Mouse (Mus musculus): ENCODE measurements at regions not wholly inside any gene's neighbourhood (a gene's known extent, or its start where the extent isn't known, plus 50 kb on each side); places are given as distances from the start of the nearest gene placed in this dataset.

- peak in 1 of 3 experiments; percentile 12; a peak in 1 of 6 replicates for TF ChIP-seq CTCF (IDR thresholded peaks at IDR 0.05 in 2 of 3, conservative IDR thresholded peaks at IDR 0.05 in 1 of 3; ENCODE audit: control insufficient read depth in 1 of 3, insufficient read depth in 1 of 3, low read depth in 2 of 3, low read length in 3 of 3, poor library complexity in 1 of 3, severe bottlenecking in 1 of 3)
- TF ChIP-seq ETS1 (IDR thresholded peaks at IDR 0.05; ENCODE audit: low read depth, low read length) = no peak
- no peak overlapping the region for H3K9ac ChIP-seq (ENCODE audit: control insufficient read depth, low read depth, low read length, poor library complexity, severe bottlenecking)
- no peaks in the 10 kb centered on the region for H3K4me1 ChIP-seq (ENCODE audit: control insufficient read depth in 1 of 2, insufficient read depth in 2 of 2, low read length in 2 of 2)
- peak; percentile 1 for DNase-seq (ENCODE audit: low read depth, low spot score)
- no peaks in the 10 kb centered on the region; a peak in 1 of 4 replicates for H3K27me3 ChIP-seq (ENCODE audit: control insufficient read depth in 1 of 2, insufficient read depth in 2 of 2, low read length in 2 of 2)
- no peak overlapping the region for H3K4me3 ChIP-seq (ENCODE audit: control insufficient read depth in 1 of 2, insufficient read depth in 1 of 2, low read depth in 2 of 2, low read length in 2 of 2)
- no peaks in the 10 kb centered on the region for H3K36me3 ChIP-seq (ENCODE audit: control insufficient read depth in 1 of 2, insufficient read depth in 2 of 2, low read length in 2 of 2)
- no peaks in the 10 kb centered on the region for H3K79me2 ChIP-seq (ENCODE audit: control insufficient read depth, insufficient read depth, low read length, poor library complexity)
- H3K27ac ChIP-seq (ENCODE audit: control insufficient read depth, low read depth, low read length) = no peak overlapping the region
- H3K9me3 ChIP-seq (replicated peaks; ENCODE audit: insufficient read depth, low read length) = no peaks in the 10 kb centered on the region
Measured at GRCm38 (mm10) chr8:18442212-18442611, 535.8 kb downstream of the Defb40 start.

- TF ChIP-seq ZC3H11A (IDR thresholded peaks at IDR 0.05; ENCODE audit: low read depth, low read length) (no peak), KAT2A (conservative IDR thresholded peaks at IDR 0.05; ENCODE audit: low read depth, low read length) (no peak)
- no peaks in the 10 kb centered on the region for H3K36me3 ChIP-seq (ENCODE audit: control insufficient read depth in 1 of 2, insufficient read depth in 2 of 2, low read length in 2 of 2)
- no peak for DNase-seq (ENCODE audit: low read depth, low spot score)
Measured at GRCm38 (mm10) chr8:18422846-18423245, 555.2 kb downstream of the Defb40 start.

GRCm38 (mm10) chr8:18412470-18412869 lies 565.6 kb downstream of the Defb40 start:
- H3K4me1 ChIP-seq (ENCODE audit: control insufficient read depth in 1 of 2, insufficient read depth in 2 of 2, low read length in 2 of 2) = no peaks in the 10 kb centered on the region
- H3K79me2 ChIP-seq (ENCODE audit: control insufficient read depth, insufficient read depth, low read length, poor library complexity) = no peaks in the 10 kb centered on the region
- no peaks in the 10 kb centered on the region for H3K27me3 ChIP-seq (ENCODE audit: control insufficient read depth in 1 of 2, insufficient read depth in 2 of 2, low read length in 2 of 2)
- TF ChIP-seq POLR2AphosphoS2 (IDR thresholded peaks at IDR 0.05; ENCODE audit: low read length) = no peak
- TF ChIP-seq TAL1 (IDR thresholded peaks at IDR 0.05; ENCODE audit: low read length) = no peak
- TF ChIP-seq USF2 (IDR thresholded peaks at IDR 0.05; ENCODE audit: borderline replicate concordance in 1 of 2, insufficient read depth in 1 of 2, low read depth in 1 of 2, low read length in 2 of 2) = no peak
- no peak for TF ChIP-seq MYC (IDR thresholded peaks at IDR 0.05; ENCODE audit: low read depth, low read length)
- TF ChIP-seq E2F4 (IDR thresholded peaks at IDR 0.05; ENCODE audit: borderline replicate concordance, low read depth, low read length) = no peak
- TF ChIP-seq MYB (IDR thresholded peaks at IDR 0.05; ENCODE audit: low read depth, low read length) = no peak
- no peak for TF ChIP-seq MAX (IDR thresholded peaks at IDR 0.05; ENCODE audit: low read length)
- no peak for TF ChIP-seq KAT2A (conservative IDR thresholded peaks at IDR 0.05; ENCODE audit: low read depth, low read length)
- TF ChIP-seq CTCF (IDR thresholded peaks at IDR 0.05 in 2 of 3, conservative IDR thresholded peaks at IDR 0.05 in 1 of 3; ENCODE audit: control insufficient read depth in 1 of 3, insufficient read depth in 1 of 3, low read depth in 2 of 3, low read length in 3 of 3, poor library complexity in 1 of 3, severe bottlenecking in 1 of 3) = no peak
- TF ChIP-seq ZMIZ1 (IDR thresholded peaks at IDR 0.05; ENCODE audit: low read depth, low read length) = no peak
- TF ChIP-seq TCF12 (IDR thresholded peaks at IDR 0.05; ENCODE audit: low read depth, low read length) = no peak
- TF ChIP-seq GATA1 (IDR thresholded peaks at IDR 0.05; ENCODE audit: low read depth, low read length) = no peak
- no peak for TF ChIP-seq ZKSCAN1 (IDR thresholded peaks at IDR 0.05; ENCODE audit: low read depth, low read length)
- TF ChIP-seq NELFE (IDR thresholded peaks at IDR 0.05; ENCODE audit: low read depth, low read length) = no peak
- TF ChIP-seq SIN3A (IDR thresholded peaks at IDR 0.05; ENCODE audit: low read length) = no peak
- no peaks in the 10 kb centered on the region for H3K36me3 ChIP-seq (ENCODE audit: control insufficient read depth in 1 of 2, insufficient read depth in 2 of 2, low read length in 2 of 2)
- H3K4me3 ChIP-seq (ENCODE audit: control insufficient read depth in 1 of 2, insufficient read depth in 1 of 2, low read depth in 2 of 2, low read length in 2 of 2) = no peak overlapping the region
- H3K27ac ChIP-seq (ENCODE audit: control insufficient read depth, low read depth, low read length) = no peak overlapping the region
- H3K9ac ChIP-seq (ENCODE audit: control insufficient read depth, low read depth, low read length, poor library complexity, severe bottlenecking) = no peak overlapping the region
- no peak for DNase-seq (ENCODE audit: low read depth, low spot score)
- H3K9me3 ChIP-seq (replicated peaks; ENCODE audit: insufficient read depth, low read length) = no peaks in the 10 kb centered on the region

More at GRCm38 (mm10) chr8:18422846-18423245, 555.2 kb downstream of the Defb40 start:
- no peak overlapping the region for H3K27ac ChIP-seq (ENCODE audit: control insufficient read depth, low read depth, low read length)
- H3K4me1 ChIP-seq (ENCODE audit: control insufficient read depth in 1 of 2, insufficient read depth in 2 of 2, low read length in 2 of 2) = no peaks in the 10 kb centered on the region
- no peaks in the 10 kb centered on the region for H3K79me2 ChIP-seq (ENCODE audit: control insufficient read depth, insufficient read depth, low read length, poor library complexity)
- no peak overlapping the region for H3K9ac ChIP-seq (ENCODE audit: control insufficient read depth, low read depth, low read length, poor library complexity, severe bottlenecking)
- no peaks in the 10 kb centered on the region for H3K27me3 ChIP-seq (ENCODE audit: control insufficient read depth in 1 of 2, insufficient read depth in 2 of 2, low read length in 2 of 2)
- H3K9me3 ChIP-seq (replicated peaks; ENCODE audit: insufficient read depth, low read length) = no peaks in the 10 kb centered on the region
- no peak overlapping the region for H3K4me3 ChIP-seq (ENCODE audit: control insufficient read depth in 1 of 2, insufficient read depth in 1 of 2, low read depth in 2 of 2, low read length in 2 of 2)
